Comparison of ENCODE assay signal across 9 mouse cellular contexts in genomic region chr17:28280423-28280800, GRCm38 (mm10). TPM values are rescaled to one million over a fixed set of nuclear protein-coding genes. Genes with fewer than 3 reads are reported as not detected.
DNase-seq lines count a peak whose midpoint lies in the region; ATAC-seq and TF ChIP-seq lines count a peak whose summit lies in the region.
"Had no signal": no experiment of that assay in that cellular context is flagged by ENCODE, and none has a peak within 500 bp of the region (broad histone marks: within the 10 kb centered on the region; RNA-seq: fewer than 3 reads in every experiment).

No protein-coding gene starts in this region.

- H3K36me3 ChIP-seq in heart, embryonic 14.5 days (ENCODE audit: control insufficient read depth, insufficient read depth, low read length) = no peaks in the 10 kb centered on the region
- H3K36me3 ChIP-seq in liver, adult 2 months (ENCODE audit: control insufficient read depth, insufficient read depth, low read length) = no peaks in the 10 kb centered on the region
- H3K36me3 ChIP-seq in liver, embryonic 11.5 days (ENCODE audit: control insufficient read depth, insufficient read depth, low read length) = no peaks in the 10 kb centered on the region
- no peaks in the 10 kb centered on the region for H3K36me3 ChIP-seq in intestine, embryonic 16.5 days (ENCODE audit: control insufficient read depth, insufficient read depth, low read length)

- H3K27ac ChIP-seq in heart, embryonic 14.5 days (replicated peaks in 1 of 2; ENCODE audit: control insufficient read depth in 1 of 2, insufficient read depth in 1 of 2, low read depth in 2 of 2, low read length in 2 of 2) = 0 out of 4 replicates have a peak overlapping the region, but pooled peaks of 1 of the 2 experiments have one; percentile 28
- H3K27ac ChIP-seq in liver, adult 2 months (replicated peaks; ENCODE audit: insufficient read depth, low read depth, low read length) = peak overlapping the region; percentile 15; the same call in 1 of the 2 replicates
- no peak overlapping the region for H3K27ac ChIP-seq in liver, embryonic 11.5 days (ENCODE audit: low read depth, low read length)
- no peak overlapping the region for H3K27ac ChIP-seq in intestine, embryonic 16.5 days (ENCODE audit: low read length)
- H3K27ac ChIP-seq: left cerebral cortex, adult 2 months had no signal

- peaks cover 14 to 23% of the 10 kb centered on the region in 2 experiments for H3K4me1 ChIP-seq in heart, embryonic 14.5 days (ENCODE audit: control insufficient read depth in 2 of 2, insufficient read depth in 2 of 2, low read length in 2 of 2)
- peaks cover 55% of the 10 kb centered on the region for H3K4me1 ChIP-seq in liver, adult 2 months (ENCODE audit: control insufficient read depth, insufficient read depth, low read length)
- peaks cover 43% of the 10 kb centered on the region for H3K4me1 ChIP-seq in liver, embryonic 11.5 days (replicated peaks; ENCODE audit: control insufficient read depth, insufficient read depth, low read length)
- H3K4me1 ChIP-seq in intestine, embryonic 16.5 days (ENCODE audit: control insufficient read depth, insufficient read depth, low read length) = peaks cover 43% of the 10 kb centered on the region

- TF ChIP-seq POLR2A in liver, adult 2 months (IDR thresholded peaks at IDR 0.05; ENCODE audit: extremely low read depth, insufficient read depth, low read length) = no peak

- intact Hi-C loops in heart, postnatal 36 days (cut with DNase I) = no loop called here

- H3K4me2 ChIP-seq in heart, embryonic 14.5 days (ENCODE audit: low read length) = 0 out of 2 replicates have a peak overlapping the region, but pooled peaks have one; percentile 6
- no peak overlapping the region for H3K4me2 ChIP-seq in liver, embryonic 11.5 days
- H3K4me2 ChIP-seq in intestine, embryonic 16.5 days (ENCODE audit: low read depth, low read length) = no peak overlapping the region

- ATAC-seq in heart, embryonic 14.5 days (ENCODE audit: insufficient number of reproducible peaks, insufficient read depth, low FRiP score, low read depth) = peak; percentile 11; the same call in 1 of the 2 replicates
- ATAC-seq in liver, embryonic 11.5 days (replicated peaks; ENCODE audit: low FRiP score) = no peak
- no peak for ATAC-seq in intestine, embryonic 16.5 days

- WGBS in heart, embryonic 14.5 days = 58% methylated on average over 7 of the region's 7 CpGs
- WGBS in liver, adult 2 months = 30% methylated on average over 7 of the region's 7 CpGs
- WGBS in liver, embryonic 11.5 days = 62% methylated on average over 7 of the region's 7 CpGs
- 80% methylated on average over 7 of the region's 7 CpGs for WGBS in intestine, embryonic 16.5 days

- peak overlapping the region; percentile 48; the same call in 1 of the 2 replicates for H3K9ac ChIP-seq in heart, embryonic 14.5 days (ENCODE audit: low read length)
- peak overlapping the region; percentile 32; the same call in 1 of the 2 replicates for H3K9ac ChIP-seq in liver, adult 2 months (ENCODE audit: low read depth, low read length)
- H3K9ac ChIP-seq in liver, embryonic 11.5 days (ENCODE audit: low read depth, low read length) = no peak overlapping the region
- peak overlapping the region; percentile 40; the same call in 1 of the 2 replicates for H3K9ac ChIP-seq in intestine, embryonic 16.5 days (ENCODE audit: low read depth, low read length)

- no peak for DNase-seq in heart, postnatal 36 days
- DNase-seq in liver, adult 2 months (ENCODE audit: extremely low read depth, low read depth, low spot score) = peak; percentile 35
- no peak for DNase-seq in liver, embryonic 11.5 days (ENCODE audit: low spot score)
- DNase-seq in Muller cell, postnatal 12 days (ENCODE audit: inconsistent ontology term) = peak; percentile 36
- DNase-seq in right cerebral cortex, postnatal 10 days (ENCODE audit: low spot score in 2 of 2) = no peak
- no peak for DNase-seq in thymus, postnatal 14 days

- peaks cover 25% of the 10 kb centered on the region; the same call in 1 of the 2 replicates for H3K79me2 ChIP-seq in liver, adult 2 months (ENCODE audit: control insufficient read depth, insufficient read depth, low read length)

- no peaks in the 10 kb centered on the region for H3K9me3 ChIP-seq in heart, embryonic 14.5 days (ENCODE audit: control insufficient read depth, low read length)
- no peaks in the 10 kb centered on the region for H3K9me3 ChIP-seq in liver, embryonic 11.5 days (ENCODE audit: control insufficient read depth, low read length)
- H3K9me3 ChIP-seq in intestine, embryonic 16.5 days (ENCODE audit: control insufficient read depth, low read length) = no peaks in the 10 kb centered on the region

- no peak for TF ChIP-seq CTCF in liver, adult 2 months (IDR thresholded peaks at IDR 0.05; ENCODE audit: low read depth, low read length)

- no peaks in the 10 kb centered on the region for H3K27me3 ChIP-seq in heart, embryonic 14.5 days (ENCODE audit: control insufficient read depth, insufficient read depth, low read length)
- no peaks in the 10 kb centered on the region for H3K27me3 ChIP-seq in liver, adult 2 months (ENCODE audit: control insufficient read depth, insufficient read depth, low read length)
- no peaks in the 10 kb centered on the region for H3K27me3 ChIP-seq in liver, embryonic 11.5 days (replicated peaks; ENCODE audit: control insufficient read depth, insufficient read depth, low read length)
- H3K27me3 ChIP-seq in intestine, embryonic 16.5 days (replicated peaks; ENCODE audit: control insufficient read depth, insufficient read depth, low read length) = no peaks in the 10 kb centered on the region

- H3K4me3 ChIP-seq in heart, embryonic 14.5 days (ENCODE audit: control insufficient read depth in 1 of 2, insufficient read depth in 1 of 2, low read depth in 1 of 2, low read length in 2 of 2) = no peak overlapping the region
- peak overlapping the region; percentile 1; the same call in 1 of the 2 replicates for H3K4me3 ChIP-seq in liver, adult 2 months (ENCODE audit: insufficient read depth, low read depth, low read length)
- no peak overlapping the region for H3K4me3 ChIP-seq in liver, embryonic 11.5 days (ENCODE audit: low read depth, low read length)
- H3K4me3 ChIP-seq in intestine, embryonic 16.5 days (ENCODE audit: low read length) = no peak overlapping the region
- H3K4me3 ChIP-seq: left cerebral cortex, adult 2 months had no signal

RNA-seq across cellular contexts. Expression of gene Fance, which starts 32.9 kb away (rescaled TPM):
- polyA plus RNA-seq in heart, embryonic 14.5 days (2014; fragmentation: Nextera tagmentation; extraction: Ambion mirVana) = 17.8 and 19.5 TPM in 2 replicates
- 10 to 100 TPM; 10.9 to 17.3 TPM for total RNA-seq in heart, postnatal 36 days (2021)
- total RNA-seq in liver, adult 2 months (2014; rRNA removed) = 6.6 and 9.1 TPM in 2 replicates
- polyA plus RNA-seq in liver, adult 2 months (2012; rRNA removed) = 6.4 and 6.8 TPM in 2 replicates
- polyA plus RNA-seq in liver, embryonic 11.5 days (2014; fragmentation: Nextera tagmentation; extraction: Ambion mirVana) = 30.2 and 31.1 TPM in 2 replicates
- polyA plus RNA-seq in intestine, embryonic 16.5 days (2015; fragmentation: Nextera tagmentation; extraction: Ambion mirVana) = 20.2 and 21.8 TPM in 2 replicates

RNA-seq across cellular contexts. Expression of gene Rpl10a, which starts 47.9 kb away (rescaled TPM):
- polyA plus RNA-seq in heart, embryonic 14.5 days (2014; fragmentation: Nextera tagmentation; extraction: Ambion mirVana) = 440 and 513 TPM in 2 replicates
- total RNA-seq in heart, postnatal 36 days (2021) = 100 to 1,000 TPM; 392 TPM
- 497 and 711 TPM in 2 replicates for total RNA-seq in liver, adult 2 months (2014; rRNA removed)
- polyA plus RNA-seq in liver, adult 2 months (2012; rRNA removed) = 1,137 and 1,616 TPM in 2 replicates
- polyA plus RNA-seq in liver, embryonic 11.5 days (2014; fragmentation: Nextera tagmentation; extraction: Ambion mirVana) = 683 and 733 TPM in 2 replicates
- polyA plus RNA-seq in intestine, embryonic 16.5 days (2015; fragmentation: Nextera tagmentation; extraction: Ambion mirVana) = 591 and 604 TPM in 2 replicates

RNA-seq across cellular contexts. Expression of gene Ppard, which starts 47.9 kb away (rescaled TPM):
- polyA plus RNA-seq in heart, embryonic 14.5 days (2014; fragmentation: Nextera tagmentation; extraction: Ambion mirVana) = 2.2 TPM in 2 replicates
- 10 to 100 TPM; 33.3 to 40.1 TPM for total RNA-seq in heart, postnatal 36 days (2021)
- total RNA-seq in liver, adult 2 months (2014; rRNA removed) = 3.0 and 3.2 TPM in 2 replicates
- polyA plus RNA-seq in liver, adult 2 months (2012; rRNA removed) = 9.7 and 13.7 TPM in 2 replicates
- 1.6 and 2.3 TPM in 2 replicates for polyA plus RNA-seq in liver, embryonic 11.5 days (2014; fragmentation: Nextera tagmentation; extraction: Ambion mirVana)
- polyA plus RNA-seq in intestine, embryonic 16.5 days (2015; fragmentation: Nextera tagmentation; extraction: Ambion mirVana) = 2.2 and 2.3 TPM in 2 replicates

Comparison
In these comparisons a context has a peak if more than half of its experiments do, and no peak if none do; other contexts are left out.
1. DNase-seq: peak in liver, adult 2 months (single experiment) and Muller cell, postnatal 12 days (single experiment); none in heart, postnatal 36 days (0 of 2), liver, embryonic 11.5 days (single experiment), right cerebral cortex, postnatal 10 days (0 of 2) and thymus, postnatal 14 days (single experiment).